Mouse (Mus musculus) layer of hippocampus, postnatal 14 days (tissue): Measurements from ENCODE around the gene 4921536K21Rik. TPM values are rescaled to one million over a fixed set of nuclear protein-coding genes. Genes with fewer than 3 reads are reported as not detected.
A peak's percentile ranks its signal among the peaks of the same experiment; 100 is the strongest.
"Not testable (repeated sequence)": the region's sequence is repeated elsewhere in the genome, so short reads cannot be mapped to it uniquely, and the experiment has no call there.

Experiments
- DNase-seq, 2 experiments: peaks; one replicate each; pipeline ENCODE4 v3.0.0; 2021 to 2022; ENCODE audit warnings: low spot score in 2 of 2, mixed read lengths in 1 of 2
- total RNA-seq, 2 experiments: library from RNA; stranded (reverse); gene quantifications; 2 replicates each; pipeline ENCODE4 v1.2.3; 2021

The 4921536K21Rik gene
- total RNA-seq, 2 experiments from 2014 or later: 0.24 to 0.81 TPM

- peak in 1 of 2 experiments; percentile 60 for DNase-seq
Observed at GRCm38 (mm10) chr11:3912100-3912874, 17.4 kb upstream of the 4921536K21Rik start.

- not testable (repeated sequence) for DNase-seq
Observed at GRCm38 (mm10) chr11:3911440-3911839, 16.5 kb upstream of the 4921536K21Rik start.

- DNase-seq: no peak
Observed at GRCm38 (mm10) chr11:3910513-3911310, 15.8 kb upstream of the 4921536K21Rik start.

- DNase-seq: no peak
Observed at GRCm38 (mm10) chr11:3909236-3909635, 14.3 kb upstream of the 4921536K21Rik start.

- no peak for DNase-seq
Observed at GRCm38 (mm10) chr11:3905446-3905845, 10.5 kb upstream of the 4921536K21Rik start.

- no peak for DNase-seq
Observed at GRCm38 (mm10) chr11:3904673-3905072, 9.8 kb upstream of the 4921536K21Rik start.

- peak; percentile 53 to 80 for DNase-seq
Observed at GRCm38 (mm10) chr11:3903046-3903445, 8.1 kb upstream of the 4921536K21Rik start.

- no peak for DNase-seq
Observed at GRCm38 (mm10) chr11:3902516-3902915, 7.6 kb upstream of the 4921536K21Rik start.

GRCm38 (mm10) chr11:3900296-3900695 lies 5.4 kb upstream of the 4921536K21Rik start:
- no peak for DNase-seq

- no peak for DNase-seq
Observed at GRCm38 (mm10) chr11:3895933-3896332, 1.0 kb upstream of the 4921536K21Rik start.

- DNase-seq: no peak
Observed at GRCm38 (mm10) chr11:3895458-3895857, 560 bp upstream of the 4921536K21Rik start.

GRCm38 (mm10) chr11:3893970-3894369 lies 928 bp downstream of the 4921536K21Rik start:
- no peak for DNase-seq

GRCm38 (mm10) chr11:3887331-3887730 lies 7.6 kb downstream of the 4921536K21Rik start:
- no peak for DNase-seq

GRCm38 (mm10) chr11:3883711-3884110 lies 11.2 kb downstream of the 4921536K21Rik start:
- no peak for DNase-seq

- peak; percentile 58 to 78 for DNase-seq
Observed at GRCm38 (mm10) chr11:3879836-3880235, 15.1 kb downstream of the 4921536K21Rik start.

- no peak for DNase-seq
Observed at GRCm38 (mm10) chr11:3878660-3879059, 16.2 kb downstream of the 4921536K21Rik start.

- peak in 1 of 2 experiments; percentile 54 for DNase-seq
Observed at GRCm38 (mm10) chr11:3876419-3876818, 18.5 kb downstream of the 4921536K21Rik start.

- no peak for DNase-seq
Observed at GRCm38 (mm10) chr11:3864343-3864742, 30.6 kb downstream of the 4921536K21Rik start.

- peak; percentile 71 to 77 for DNase-seq
Observed at GRCm38 (mm10) chr11:3863454-3864112, 31.3 kb downstream of the 4921536K21Rik start, which contains the start of gene Osbp2. Osbp2 (minus strand) TSS chr11:3863903.

- DNase-seq: no peak
Observed at GRCm38 (mm10) chr11:3862661-3863453, 32.0 kb downstream of the 4921536K21Rik start.

- DNase-seq: no peak
Observed at GRCm38 (mm10) chr11:3860361-3860760, 34.5 kb downstream of the 4921536K21Rik start.
